Comparison of ENCODE assay signal across 8 mouse cellular contexts in the genomic region with DNA sequence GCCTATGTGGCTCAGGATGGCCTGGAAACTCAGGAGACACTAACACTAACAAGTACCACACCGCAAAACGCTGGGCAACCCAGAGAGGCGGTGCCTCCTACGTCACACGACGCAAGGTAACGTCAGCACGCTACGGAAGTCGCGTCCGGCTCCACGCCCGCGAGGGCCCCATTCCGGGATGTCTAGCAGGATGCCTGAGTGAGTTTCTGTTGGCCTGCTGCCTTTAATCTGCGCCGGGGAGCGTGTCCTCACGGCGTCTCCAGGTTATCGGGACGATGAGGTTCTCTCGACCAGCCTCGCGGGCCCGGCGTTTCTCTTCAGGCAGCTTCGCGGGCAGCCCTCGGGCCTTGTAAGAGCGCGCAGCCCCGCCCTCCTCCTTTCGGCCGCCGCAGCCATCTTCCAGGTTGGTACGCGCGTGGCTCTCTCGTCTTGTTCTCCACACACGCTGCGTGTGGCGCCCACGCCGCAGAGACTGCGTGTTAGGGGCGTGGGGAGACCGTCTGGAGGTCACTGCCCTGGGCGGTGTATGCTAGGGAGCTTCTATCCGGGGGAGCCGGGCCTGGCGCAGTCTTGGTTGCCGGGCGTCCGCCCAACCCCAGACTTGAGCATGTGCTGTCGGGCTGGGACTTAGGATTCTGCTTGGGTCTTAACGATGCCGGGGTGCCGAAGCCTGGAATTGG. TPM values are rescaled to one million over a fixed set of nuclear protein-coding genes. Genes with fewer than 3 reads are reported as not detected.
DNase-seq lines count a peak whose midpoint lies in the region; ATAC-seq lines count a peak whose summit lies in the region.

A gene (plus strand): TSS at position 122 of the 680 bp plus-strand sequence.

- H3K9me3 ChIP-seq in hindbrain, embryonic 14.5 days (ENCODE audit: control insufficient read depth, low read length), result no peaks in the 10 kb centered on the region

- H3K27me3 ChIP-seq in hindbrain, embryonic 14.5 days (ENCODE audit: control insufficient read depth, insufficient read depth, low read length), result no peaks in the 10 kb centered on the region

- peak; percentile 97 for DNase-seq in R1 (ENCODE audit: low read depth, low spot score)
- peak; percentile 95 to 98 for DNase-seq in cerebellum, postnatal 25 days
- peak; percentile 94 to 95 for DNase-seq in frontal cortex, postnatal 25 days (ENCODE audit: low spot score in 2 of 2)
- peak; percentile 98 for DNase-seq in hindbrain, embryonic 14.5 days (ENCODE audit: low spot score)
- DNase-seq in layer of hippocampus, postnatal 36 days, result peak; percentile 95
- peak; percentile 96 for DNase-seq in lung, postnatal 36 days
- DNase-seq in retina, postnatal 1 day, result peak; percentile 97
- DNase-seq in urinary bladder, adult 18-20 months (ENCODE audit: low spot score in 2 of 2), result peak; percentile 91 to 98

- H3K9ac ChIP-seq in hindbrain, embryonic 14.5 days, result peak within 1 kb of the TSS; percentile 76

- peaks cover 12% of the 10 kb centered on the region for H3K4me1 ChIP-seq in hindbrain, embryonic 14.5 days (replicated peaks; ENCODE audit: control insufficient read depth, insufficient read depth, low read length)

- H3K4me2 ChIP-seq in hindbrain, embryonic 14.5 days (replicated peaks), result peak within 1 kb of the TSS; percentile 58

- H3K36me3 ChIP-seq in hindbrain, embryonic 14.5 days (replicated peaks; ENCODE audit: control insufficient read depth, insufficient read depth), result peaks cover 39% of the 10 kb centered on the region

- ATAC-seq in hindbrain, embryonic 14.5 days (ENCODE audit: low FRiP score), result peak; percentile 99

- peak within 1 kb of the TSS; percentile 59 for H3K4me3 ChIP-seq in hindbrain, embryonic 14.5 days (replicated peaks; ENCODE audit: low read length)

- under 1% methylated on average over 60 of the region's 60 CpGs for WGBS in hindbrain, embryonic 14.5 days

- H3K27ac ChIP-seq in hindbrain, embryonic 14.5 days, result peak within 1 kb of the TSS; percentile 87

RNA-seq across cellular contexts. Expression of the gene that starts here (rescaled TPM):
- polyA plus RNA-seq in hindbrain, embryonic 14.5 days (2014; fragmentation: Nextera tagmentation; extraction: Ambion mirVana), result 361 and 419 TPM in 2 replicates
- total RNA-seq in layer of hippocampus, postnatal 36 days (2021), result 100 to 1,000 TPM; 185 to 197 TPM

Comparison
In these comparisons a context has a peak if more than half of its experiments do, and no peak if none do; other contexts are left out.
1. Peak in every context shown above with its lines: DNase-seq, ATAC-seq, H3K4me3 ChIP-seq and H3K27ac ChIP-seq.